Mouse (Mus musculus) forebrain, embryonic 12.5 days (tissue): Measurements from ENCODE around the gene Lpp. TPM values are rescaled to one million over a fixed set of nuclear protein-coding genes. Genes with fewer than 3 reads are reported as not detected.
A peak's percentile ranks its signal among the peaks of the same experiment; 100 is the strongest.

Experiments
- ATAC-seq: fragments of 200-750 bp; cut with Nextera tagmentation; 2 replicates; pipeline ENCODE4 v1.8.0; 2017; ENCODE audit warnings: moderate TSS enrichment; ENCODE audit not compliant: low FRiP score
- H3K27ac ChIP-seq: fragments of 300-500 bp; sonication (generic); 2 replicates; pipeline ENCODE4 v1.5.1; 2016; ENCODE audit warnings: mild to moderate bottlenecking
- H3K27me3 ChIP-seq: fragments of 300-500 bp; sonication (generic); 2 replicates; pipeline ENCODE4 v1.6.1; 2016; ENCODE audit warnings: mild to moderate bottlenecking
- H3K36me3 ChIP-seq: fragments of 300-500 bp; sonication (generic); replicated peaks from 2 replicates; pipeline ENCODE4 v1.6.1; 2016; ENCODE audit warnings: mild to moderate bottlenecking
- H3K4me1 ChIP-seq: fragments of 300-500 bp; sonication (generic); 2 replicates; pipeline ENCODE4 v1.6.1; 2016
- H3K4me2 ChIP-seq: fragments of 300-500 bp; sonication (generic); 2 replicates; pipeline ENCODE4 v1.6.1; 2016; ENCODE audit warnings: mild to moderate bottlenecking, moderate library complexity
- H3K4me3 ChIP-seq: fragments of 300-500 bp; sonication (generic); replicated peaks from 2 replicates; pipeline ENCODE4 v1.5.1; 2016; ENCODE audit warnings: mild to moderate bottlenecking
- H3K9ac ChIP-seq: fragments of 300-500 bp; sonication (generic); 2 replicates; pipeline ENCODE4 v1.6.1; 2016; ENCODE audit warnings: mild to moderate bottlenecking
- H3K9me3 ChIP-seq: fragments of 300-500 bp; sonication (generic); 2 replicates; pipeline ENCODE4 v1.6.1; 2016
- WGBS: fragments of 180-500 bp; shearing (Covaris S2); methylation state at CpG from one replicate; pipeline ENCODE4 v1.1.7; 2016; 5-methylcytosine and 5-hydroxymethylcytosine counted together
- polyA plus RNA-seq: library from polyadenylated mRNA; unstranded; fragments of >200 nt; fragmentation: Nextera tagmentation; extraction: Ambion mirVana; gene quantifications from 2 replicates; pipeline ENCODE4 v1.2.1, GENCODE M21; 2016

Gene Lpp
- polyA plus RNA-seq = 16.1 and 18.1 TPM in 2 replicates

DNA sequence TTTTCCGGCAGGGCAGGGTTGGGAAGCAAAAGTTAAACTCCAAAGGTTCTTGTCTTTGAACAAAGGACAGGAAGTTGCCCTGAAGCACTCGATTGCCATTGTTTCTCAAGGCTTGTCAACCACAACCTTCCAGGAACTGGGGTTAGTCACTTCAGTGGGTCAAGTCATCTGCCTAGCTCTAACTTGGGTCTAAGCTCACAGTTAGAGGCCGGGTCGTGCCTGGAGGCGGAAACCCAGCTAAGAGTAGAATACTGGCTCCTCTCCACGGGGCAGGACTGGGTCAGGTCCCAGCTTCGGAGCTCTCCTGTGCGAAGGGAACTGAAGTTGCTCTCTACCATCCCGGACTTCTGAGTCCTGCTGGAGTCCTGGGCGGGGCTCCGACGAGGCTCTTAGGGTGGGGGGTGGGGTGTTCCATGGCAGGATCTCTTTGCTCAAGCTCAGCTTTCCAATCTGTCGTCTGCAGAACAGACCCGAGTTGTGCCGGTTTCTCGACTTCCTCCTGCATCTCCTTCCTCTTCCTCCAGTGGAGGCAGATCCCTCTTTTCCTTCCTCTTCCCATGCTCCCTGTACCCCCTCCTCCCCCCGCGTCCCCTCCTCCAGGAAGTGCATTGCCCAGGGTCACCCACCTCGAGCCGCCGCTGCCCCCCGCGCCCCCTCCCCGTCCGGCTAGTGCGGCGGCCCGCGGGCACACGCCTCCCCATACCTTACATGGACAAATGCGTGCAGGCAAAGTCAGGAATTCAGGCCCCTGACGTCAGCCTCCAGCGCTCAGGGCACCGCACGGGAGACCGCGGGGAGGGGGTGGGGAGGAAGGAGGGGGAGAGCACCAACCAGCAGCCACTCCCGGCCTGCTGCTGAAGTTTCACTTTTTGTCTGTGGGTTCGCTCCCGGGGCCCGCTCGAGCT, at the start of gene Lpp:
Lpp (plus strand) TSS at position 857 of the 905 bp plus-strand sequence.
- Histone ChIP-seq H3K4me1 (peaks cover 23% of the 10 kb centered on the region), H3K9ac (peak within 1 kb of the TSS; percentile 91), H3K9me3 (no peaks in the 10 kb centered on the region), H3K4me3 (peak within 1 kb of the TSS; percentile 90), H3K4me2 (peak within 1 kb of the TSS; percentile 77), H3K27me3 (no peaks in the 10 kb centered on the region), H3K27ac (peak within 1 kb of the TSS; percentile 90), H3K36me3 (no peaks in the 10 kb centered on the region)
- WGBS = 3% methylated on average over 42 of the region's 42 CpGs
- ATAC-seq = peak; percentile 90

GRCm38 (mm10) chr16:24347582-24348411, 45.5 kb upstream of the Lpp start:
- H3K27me3 ChIP-seq = no peaks in the 10 kb centered on the region
- H3K9me3 ChIP-seq = no peaks in the 10 kb centered on the region
- no peaks in the 10 kb centered on the region for H3K36me3 ChIP-seq
- H3K4me2 ChIP-seq = 0 out of 2 replicates have a peak overlapping the region, but pooled peaks have one; percentile 1
- H3K4me1 ChIP-seq = no peaks in the 10 kb centered on the region
- H3K9ac ChIP-seq = no peak overlapping the region
- H3K4me3 ChIP-seq = no peak overlapping the region
- no peak for ATAC-seq
- no peak overlapping the region for H3K27ac ChIP-seq
- WGBS = 61% methylated on average over 21 of the region's 21 CpGs

- Histone ChIP-seq H3K27ac (no peak overlapping the region), H3K4me1 (no peaks in the 10 kb centered on the region), H3K9me3 (no peaks in the 10 kb centered on the region), H3K36me3 (no peaks in the 10 kb centered on the region), H3K27me3 (no peaks in the 10 kb centered on the region), H3K4me2 (no peak overlapping the region), H3K4me3 (no peak overlapping the region), H3K9ac (no peak overlapping the region)
- no peak for ATAC-seq
- WGBS = 92% methylated on average over 6 of the region's 6 CpGs
Observed at GRCm38 (mm10) chr16:24350306-24350705, 43.0 kb upstream of the Lpp start.

DNA sequence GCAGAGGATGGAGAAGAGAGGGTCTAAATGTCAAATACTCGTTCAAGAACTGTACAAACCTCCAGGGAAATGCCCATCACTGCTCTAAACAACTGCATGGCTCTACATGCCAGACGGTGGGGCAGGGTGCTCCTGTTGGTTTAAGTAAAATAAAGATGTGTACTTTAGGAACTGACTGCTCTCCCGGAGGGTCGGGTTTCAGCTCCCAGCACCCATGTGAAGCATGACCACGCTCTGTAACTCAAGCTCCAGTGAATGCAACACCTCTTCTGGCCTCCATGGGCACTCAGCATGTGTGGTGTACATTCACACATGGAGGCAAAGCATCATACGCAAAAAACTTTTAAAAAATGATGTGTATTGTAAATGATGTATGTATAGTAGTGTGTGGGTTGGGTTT, 42.6 kb upstream of the Lpp start:
- Histone ChIP-seq H3K4me2 (no peak overlapping the region), H3K9me3 (no peaks in the 10 kb centered on the region), H3K27ac (no peak overlapping the region), H3K27me3 (no peaks in the 10 kb centered on the region), H3K9ac (no peak overlapping the region), H3K36me3 (no peaks in the 10 kb centered on the region), H3K4me3 (no peak overlapping the region), H3K4me1 (no peaks in the 10 kb centered on the region)
- no peak for ATAC-seq
- 77% methylated on average over 6 of the region's 6 CpGs for WGBS

- Histone ChIP-seq H3K27ac (no peak overlapping the region), H3K4me1 (no peaks in the 10 kb centered on the region), H3K9ac (no peak overlapping the region), H3K36me3 (no peaks in the 10 kb centered on the region), H3K4me3 (no peak overlapping the region), H3K27me3 (no peaks in the 10 kb centered on the region), H3K4me2 (no peak overlapping the region), H3K9me3 (no peaks in the 10 kb centered on the region)
- ATAC-seq = no peak
- WGBS = 94% methylated on average over 1 of the region's 1 CpGs
Observed at GRCm38 (mm10) chr16:24351811-24352210, 41.5 kb upstream of the Lpp start.

GRCm38 (mm10) chr16:24353816-24354215, 39.5 kb upstream of the Lpp start:
- Histone ChIP-seq H3K4me3 (no peak overlapping the region), H3K27me3 (no peaks in the 10 kb centered on the region), H3K36me3 (no peaks in the 10 kb centered on the region), H3K9ac (no peak overlapping the region), H3K4me1 (no peaks in the 10 kb centered on the region), H3K9me3 (no peaks in the 10 kb centered on the region), H3K27ac (no peak overlapping the region), H3K4me2 (no peak overlapping the region)
- whole genome bisulfite sequencing = 7% methylated on average over 3 of the region's 3 CpGs
- no peak for ATAC-seq

DNA sequence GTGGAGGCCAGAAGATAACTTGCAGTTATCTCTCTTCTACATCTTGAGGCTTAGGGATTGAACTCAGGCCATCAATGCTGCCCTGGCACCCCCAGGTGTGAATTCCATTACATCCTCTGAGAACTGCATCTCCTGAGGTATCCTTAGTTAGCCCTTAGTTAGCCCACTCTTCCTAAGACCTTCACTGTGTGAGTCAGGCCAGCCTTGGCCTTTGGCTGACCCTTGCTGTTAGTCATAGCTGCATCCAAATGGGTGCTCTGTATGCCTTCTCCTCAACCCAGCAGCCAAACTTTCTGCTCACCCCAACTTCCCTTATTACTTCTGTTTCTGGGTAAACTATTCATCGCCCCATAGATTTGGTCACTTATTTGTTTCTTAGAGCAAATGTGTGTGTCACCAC, 31.6 kb upstream of the Lpp start:
- H3K9me3 ChIP-seq = no peaks in the 10 kb centered on the region
- H3K4me2 ChIP-seq = no peak overlapping the region
- no peak overlapping the region for H3K4me3 ChIP-seq
- no peaks in the 10 kb centered on the region for H3K36me3 ChIP-seq
- no peak overlapping the region for H3K9ac ChIP-seq
- ATAC-seq = no peak
- 97% methylated on average over 1 of the region's 1 CpGs for WGBS
- H3K27ac ChIP-seq = no peak overlapping the region
- H3K27me3 ChIP-seq = no peaks in the 10 kb centered on the region
- no peaks in the 10 kb centered on the region for H3K4me1 ChIP-seq

- no peak overlapping the region for H3K27ac ChIP-seq
- 88% methylated on average over 7 of the region's 7 CpGs for WGBS
- H3K4me3 ChIP-seq = no peak overlapping the region
- no peak overlapping the region for H3K9ac ChIP-seq
- 0 out of 2 replicates have a peak, but pooled peaks cover 3% of the 10 kb centered on the region for H3K27me3 ChIP-seq
- no peak for ATAC-seq
- H3K4me2 ChIP-seq = no peak overlapping the region
- H3K9me3 ChIP-seq = no peaks in the 10 kb centered on the region
- no peaks in the 10 kb centered on the region for H3K36me3 ChIP-seq
- no peaks in the 10 kb centered on the region for H3K4me1 ChIP-seq
Observed at GRCm38 (mm10) chr16:24364030-24364687, 29.1 kb upstream of the Lpp start.

DNA sequence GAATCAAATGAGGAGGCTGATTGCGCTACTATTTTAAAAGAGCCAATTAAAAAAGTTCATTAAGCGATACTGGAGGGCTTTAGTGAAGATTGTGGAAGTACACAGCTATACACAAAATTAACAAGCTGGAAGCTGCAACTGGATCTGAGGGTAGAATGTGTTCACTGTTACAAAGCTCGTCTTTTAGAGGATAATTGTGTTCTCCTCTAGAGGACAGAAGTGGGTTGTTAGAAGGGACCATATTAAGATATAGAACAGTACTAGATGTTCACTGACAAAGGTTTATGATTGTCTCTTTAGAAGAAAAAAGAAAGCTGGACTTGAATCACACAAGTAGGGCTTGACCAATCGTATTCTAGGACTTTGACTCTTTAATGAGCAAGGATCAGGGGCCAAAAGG, 27.4 kb upstream of the Lpp start:
- Histone ChIP-seq H3K9me3 (no peaks in the 10 kb centered on the region), H3K4me1 (no peaks in the 10 kb centered on the region), H3K9ac (no peak overlapping the region), H3K27ac (no peak overlapping the region), H3K27me3 (0 out of 2 replicates have a peak, but pooled peaks cover 3% of the 10 kb centered on the region), H3K4me2 (no peak overlapping the region), H3K36me3 (no peaks in the 10 kb centered on the region), H3K4me3 (no peak overlapping the region)
- WGBS = 41% methylated on average over 4 of the region's 4 CpGs
- ATAC-seq = no peak; the same call in 1 of the 2 replicates

DNA sequence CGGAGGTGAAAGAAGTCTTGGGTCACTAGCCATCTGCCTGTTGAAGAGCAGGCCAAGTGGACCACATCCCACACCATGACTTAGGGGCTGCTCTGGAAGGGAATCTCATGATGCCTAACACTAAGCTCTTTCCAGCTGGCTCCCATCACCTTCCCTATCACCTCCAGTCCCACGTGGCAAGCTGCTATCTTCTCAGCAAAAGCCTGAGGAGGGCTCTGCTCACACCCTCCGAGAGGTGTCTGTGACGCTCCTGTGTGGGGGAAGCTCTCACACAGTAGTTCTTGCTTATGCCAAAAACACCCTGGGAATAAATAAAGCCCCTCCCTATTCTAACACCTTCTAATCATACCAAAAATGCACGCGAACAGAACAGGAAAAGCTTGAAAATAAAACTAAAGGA, 26.2 kb upstream of the Lpp start:
- Histone ChIP-seq H3K9me3 (no peaks in the 10 kb centered on the region), H3K9ac (no peak overlapping the region), H3K4me3 (no peak overlapping the region), H3K27ac (no peak overlapping the region), H3K27me3 (0 out of 2 replicates have a peak, but pooled peaks cover 3% of the 10 kb centered on the region), H3K4me2 (no peak overlapping the region), H3K36me3 (no peaks in the 10 kb centered on the region), H3K4me1 (no peaks in the 10 kb centered on the region)
- WGBS = 78% methylated on average over 6 of the region's 6 CpGs
- no peak for ATAC-seq

- no peaks in the 10 kb centered on the region for H3K36me3 ChIP-seq
- H3K9ac ChIP-seq = no peak overlapping the region
- WGBS = 83% methylated on average over 7 of the region's 7 CpGs
- H3K27ac ChIP-seq = no peak overlapping the region
- ATAC-seq = no peak
- 0 out of 2 replicates have a peak, but pooled peaks cover 3% of the 10 kb centered on the region for H3K27me3 ChIP-seq
- no peak overlapping the region for H3K4me3 ChIP-seq
- no peak overlapping the region for H3K4me2 ChIP-seq
- no peaks in the 10 kb centered on the region for H3K4me1 ChIP-seq
- H3K9me3 ChIP-seq = no peaks in the 10 kb centered on the region
Observed at GRCm38 (mm10) chr16:24367506-24367905, 25.8 kb upstream of the Lpp start.

DNA sequence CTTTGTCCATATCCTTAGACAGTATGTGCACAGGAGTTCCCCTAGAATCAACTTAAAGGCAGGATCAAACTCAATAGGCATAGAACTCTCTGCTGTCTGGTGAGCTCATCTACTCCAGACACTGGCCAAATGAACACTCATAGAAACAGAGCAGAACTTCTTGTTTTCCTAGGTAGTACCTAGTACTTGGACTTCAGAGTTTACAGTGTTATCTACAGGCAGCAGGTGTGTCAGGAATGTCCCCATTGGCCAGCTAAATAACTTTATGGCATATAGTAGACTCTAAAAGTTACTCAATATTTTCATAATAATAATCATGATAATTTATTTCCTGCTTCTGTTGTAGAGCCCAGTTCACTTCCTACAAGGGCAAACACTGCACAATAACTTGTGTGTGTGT, 16.8 kb upstream of the Lpp start:
- Histone ChIP-seq H3K9ac (no peak overlapping the region), H3K36me3 (no peaks in the 10 kb centered on the region), H3K4me3 (no peak overlapping the region), H3K4me2 (no peak overlapping the region), H3K27me3 (no peaks in the 10 kb centered on the region), H3K4me1 (no peaks in the 10 kb centered on the region), H3K9me3 (no peaks in the 10 kb centered on the region), H3K27ac (no peak overlapping the region)
- ATAC-seq = no peak
